Mouse (Mus musculus) MEL (cell line): ENCODE measurements around the gene Icam1. TPM values are rescaled to one million over a fixed set of nuclear protein-coding genes. Genes with fewer than 3 reads are reported as not detected.

ENCODE experiments used
- DNase-seq: peaks from one replicate; pipeline ENCODE4 v3.0.0; 2011; ENCODE audit warnings: low read depth, low spot score
- H3K27ac ChIP-seq: 2 replicates; pipeline ENCODE4 v1.5.1; 2012; ENCODE audit warnings: low read depth, mild to moderate bottlenecking, control low read depth, low read length, moderate library complexity; ENCODE audit not compliant: control insufficient read depth
- H3K27me3 ChIP-seq, 2 experiments: fragments of 150-350 bp in 1 of 2; sonication (generic) in 1 of 2; 2 replicates each; pipeline ENCODE4 v1.6.1; 2012; ENCODE audit warnings: low read length in 2 of 2, mild to moderate bottlenecking in 2 of 2, improper control_type of control experiment in 1 of 2, moderate library complexity in 1 of 2; ENCODE audit not compliant: insufficient read depth in 2 of 2, control insufficient read depth in 1 of 2
- H3K36me3 ChIP-seq, 2 experiments: 2 replicates each; pipeline ENCODE4 v1.6.1; 2012 to 2014; ENCODE audit warnings: low read length in 2 of 2, improper control_type of control experiment in 1 of 2, inconsistent platforms in 1 of 2, mild to moderate bottlenecking in 1 of 2; ENCODE audit not compliant: insufficient read depth in 2 of 2, control insufficient read depth in 1 of 2
- H3K4me1 ChIP-seq, 2 experiments: fragments of 150-350 bp in 1 of 2; sonication (generic) in 1 of 2; 2 replicates each; pipeline ENCODE4 v1.6.1; 2012; ENCODE audit warnings: low read length in 2 of 2, improper control_type of control experiment in 1 of 2, mild to moderate bottlenecking in 1 of 2; ENCODE audit not compliant: insufficient read depth in 2 of 2, control insufficient read depth in 1 of 2
- H3K4me3 ChIP-seq, 2 experiments: fragments of 150-350 bp in 1 of 2; sonication (generic) in 1 of 2; 2 replicates each; pipeline ENCODE4 v1.5.1; 2012; ENCODE audit warnings: low read depth in 2 of 2, low read length in 2 of 2, mild to moderate bottlenecking in 2 of 2, moderate library complexity in 2 of 2, control low read depth in 1 of 2, improper control_type of control experiment in 1 of 2; ENCODE audit not compliant: control insufficient read depth in 1 of 2, insufficient read depth in 1 of 2
- H3K79me2 ChIP-seq: 2 replicates; pipeline ENCODE4 v1.6.1; 2012; ENCODE audit warnings: mild to moderate bottlenecking, low read length, moderate library complexity; ENCODE audit not compliant: control insufficient read depth, poor library complexity, insufficient read depth
- H3K9ac ChIP-seq: 2 replicates; pipeline ENCODE4 v1.6.1; 2012; ENCODE audit warnings: low read depth, mild to moderate bottlenecking, control low read depth, low read length, moderate library complexity; ENCODE audit not compliant: control insufficient read depth, poor library complexity, severe bottlenecking
- H3K9me3 ChIP-seq: fragments of 150-350 bp; sonication (generic); replicated peaks from 2 replicates; pipeline ENCODE4 v1.6.1; 2012; ENCODE audit warnings: mild to moderate bottlenecking, low read length, improper control_type of control experiment, moderate library complexity; ENCODE audit not compliant: insufficient read depth
- BHLHE40 ChIP-seq: IDR thresholded peaks from 2 replicates; pipeline ENCODE4 v1.6.1; 2012; ENCODE audit warnings: low read depth, mild to moderate bottlenecking, inconsistent platforms, low read length, improper control_type of control experiment, borderline replicate concordance
- CHD2 ChIP-seq: IDR thresholded peaks from 2 replicates; pipeline ENCODE4 v1.6.1; 2011; ENCODE audit warnings: low read length, improper control_type of control experiment
- CTCF ChIP-seq, 3 experiments: IDR thresholded peaks in 2 of 3; conservative IDR thresholded peaks in 1 of 3; 2 replicates each; pipeline ENCODE4 v1.5.1; 2011 to 2012; ENCODE audit warnings: low read length in 3 of 3, low read depth in 2 of 3, mild to moderate bottlenecking in 2 of 3, improper control_type of control experiment in 1 of 3, inconsistent platforms in 1 of 3, mixed read lengths in 1 of 3, moderate library complexity in 1 of 3; ENCODE audit not compliant: control insufficient read depth in 1 of 3, insufficient read depth in 1 of 3, poor library complexity in 1 of 3, severe bottlenecking in 1 of 3
- E2F4 ChIP-seq: IDR thresholded peaks from 2 replicates; pipeline ENCODE4 v1.6.1; 2011; ENCODE audit warnings: low read depth, low read length, improper control_type of control experiment, borderline replicate concordance
- ETS1 ChIP-seq: IDR thresholded peaks from 2 replicates; pipeline ENCODE4 v1.6.1; 2012; ENCODE audit warnings: low read depth, mild to moderate bottlenecking, inconsistent platforms, low read length, improper control_type of control experiment, moderate library complexity
- GATA1 ChIP-seq: IDR thresholded peaks from 2 replicates; pipeline ENCODE4 v1.6.1; 2011; ENCODE audit warnings: low read depth, low read length, improper control_type of control experiment
- JUND ChIP-seq: IDR thresholded peaks from 2 replicates; pipeline ENCODE4 v1.6.1; 2011; ENCODE audit warnings: low read depth, mild to moderate bottlenecking, improper control_type of control experiment, low read length
- MEF2A ChIP-seq: IDR thresholded peaks from 2 replicates; pipeline ENCODE4 v1.6.1; 2014; ENCODE audit warnings: low read depth, mild to moderate bottlenecking, inconsistent platforms, low read length, improper control_type of control experiment; ENCODE audit not compliant: poor library complexity, insufficient replicate concordance, severe bottlenecking; ENCODE audit errors: extremely low read depth
- MXI1 ChIP-seq: IDR thresholded peaks from 2 replicates; pipeline ENCODE4 v1.6.1; 2011; ENCODE audit warnings: mild to moderate bottlenecking, low read depth, low read length, improper control_type of control experiment
- MYB ChIP-seq: IDR thresholded peaks from 2 replicates; pipeline ENCODE4 v1.6.1; 2011; ENCODE audit warnings: mild to moderate bottlenecking, low read depth, low read length, improper control_type of control experiment
- POLR2A ChIP-seq, 2 experiments: IDR thresholded peaks; 2 replicates each; pipeline ENCODE4 v1.6.1; 2011 to 2012; ENCODE audit warnings: low read length in 2 of 2, mild to moderate bottlenecking in 2 of 2, control low read depth in 1 of 2, improper control_type of control experiment in 1 of 2, low read depth in 1 of 2, moderate library complexity in 1 of 2; ENCODE audit not compliant: control insufficient read depth in 1 of 2, insufficient read depth in 1 of 2, poor library complexity in 1 of 2
- POLR2AphosphoS5 ChIP-seq: IDR thresholded peaks from 2 replicates; pipeline ENCODE4 v1.6.1; 2012; ENCODE audit warnings: low read depth, borderline replicate concordance, mild to moderate bottlenecking, inconsistent platforms, low read length, moderate library complexity, mixed read lengths
- RAD21 ChIP-seq: IDR thresholded peaks from 2 replicates; pipeline ENCODE4 v1.6.1; 2011; ENCODE audit warnings: mild to moderate bottlenecking, low read depth, low read length, improper control_type of control experiment
- SIN3A ChIP-seq: IDR thresholded peaks from 2 replicates; pipeline ENCODE4 v1.6.1; 2012; ENCODE audit warnings: low read length, improper control_type of control experiment, inconsistent platforms
- TAL1 ChIP-seq: IDR thresholded peaks from 2 replicates; pipeline ENCODE4 v1.6.1; 2012; ENCODE audit warnings: mild to moderate bottlenecking, inconsistent platforms, low read length, moderate library complexity, mixed read lengths
- UBTF ChIP-seq: IDR thresholded peaks from 2 replicates; pipeline ENCODE4 v1.6.1; 2012; ENCODE audit warnings: low read depth, mild to moderate bottlenecking, inconsistent platforms, low read length, improper control_type of control experiment, moderate library complexity, borderline replicate concordance; ENCODE audit not compliant: insufficient read depth
- USF1 ChIP-seq: IDR thresholded peaks from 2 replicates; pipeline ENCODE4 v1.6.1; 2014; ENCODE audit warnings: low read depth, mild to moderate bottlenecking, inconsistent platforms, low read length, improper control_type of control experiment, moderate library complexity
- USF2 ChIP-seq, 2 experiments: IDR thresholded peaks; 2 replicates each; pipeline ENCODE4 v1.6.1; 2011 to 2012; ENCODE audit warnings: improper control_type of control experiment in 2 of 2, low read length in 2 of 2, borderline replicate concordance in 1 of 2, inconsistent platforms in 1 of 2, low read depth in 1 of 2, mild to moderate bottlenecking in 1 of 2; ENCODE audit not compliant: insufficient read depth in 1 of 2
- ZC3H11A ChIP-seq: IDR thresholded peaks from 2 replicates; pipeline ENCODE4 v1.6.1; 2012; ENCODE audit warnings: low read depth, mild to moderate bottlenecking, inconsistent platforms, low read length, improper control_type of control experiment
- ZNF384 ChIP-seq: IDR thresholded peaks from 2 replicates; pipeline ENCODE4 v1.6.1; 2012; ENCODE audit warnings: low read depth, mild to moderate bottlenecking, inconsistent platforms, low read length, improper control_type of control experiment
- polyA plus RNA-seq, 2 experiments: library from polyadenylated mRNA; stranded (reverse) in 1 of 2; unstranded in 1 of 2; fragments of >175 nt in 1 of 2; fragments of >200 nt in 1 of 2; gene quantifications; 2 replicates each; pipeline versions ENCODE4 v1.2.1 to v1.2.4; 2012; ENCODE audit warnings: low replicate concordance in 2 of 2, low read depth in 1 of 2; ENCODE audit not compliant: insufficient read length in 2 of 2, insufficient read depth in 1 of 2, missing spikeins in 1 of 2
- total RNA-seq: library from RNA; depleted of rRNA; stranded (reverse); fragments of 300-350 nt; gene quantifications from 2 replicates; pipeline ENCODE4 v1.2.3, GENCODE M21; 2012

Icam1 gene
- total and polyA plus RNA-seq, 3 experiments, result 26.0 to 31.0 TPM; not detected in 1

GRCm38 (mm10) chr9:20995069-20995468, 20.7 kb upstream of the Icam1 start:
- DNase-seq, result no peak
- no peak overlapping the region for H3K27ac ChIP-seq
- no peaks in the 10 kb centered on the region for H3K27me3 ChIP-seq
- no peak overlapping the region for H3K4me3 ChIP-seq
- H3K4me1 ChIP-seq, result peaks cover 5 to 9% of the 10 kb centered on the region in 2 experiments; a peak in 3 of 4 replicates
- TF ChIP-seq BHLHE40 (no peak), MXI1 (no peak), JUND (no peak), TAL1 (no peak), POLR2AphosphoS5 (no peak), SIN3A (no peak), UBTF (no peak), GATA1 (no peak), MEF2A (no peak), POLR2A (IDR thresholded peaks at IDR 0.05; ENCODE audit: control insufficient read depth in 1 of 2, insufficient read depth in 1 of 2, low read depth in 1 of 2, low read length in 2 of 2, poor library complexity in 1 of 2) (no peak), USF2 (IDR thresholded peaks at IDR 0.05; ENCODE audit: borderline replicate concordance in 1 of 2, insufficient read depth in 1 of 2, low read depth in 1 of 2, low read length in 2 of 2) (no peak), CHD2 (no peak), CTCF (IDR thresholded peaks at IDR 0.05 in 2 of 3, conservative IDR thresholded peaks at IDR 0.05 in 1 of 3; ENCODE audit: control insufficient read depth in 1 of 3, insufficient read depth in 1 of 3, low read depth in 2 of 3, low read length in 3 of 3, poor library complexity in 1 of 3, severe bottlenecking in 1 of 3) (no peak), MYB (no peak), ETS1 (no peak), E2F4 (no peak)
- H3K36me3 ChIP-seq, result peaks cover 0 to 12% of the 10 kb centered on the region in 2 experiments; a peak in 2 of 4 replicates
- no peak overlapping the region for H3K9ac ChIP-seq
- H3K9me3 ChIP-seq, result no peaks in the 10 kb centered on the region
- H3K79me2 ChIP-seq, result no peaks in the 10 kb centered on the region

GRCm38 (mm10) chr9:20997065-20997464, 18.7 kb upstream of the Icam1 start:
- DNase-seq, result peak; percentile 81
- no peaks in the 10 kb centered on the region for H3K27me3 ChIP-seq
- H3K27ac ChIP-seq, result no peak overlapping the region
- H3K4me3 ChIP-seq, result no peak overlapping the region
- peaks cover 0 to 18% of the 10 kb centered on the region in 2 experiments; a peak in 2 of 4 replicates for H3K36me3 ChIP-seq
- H3K9me3 ChIP-seq, result no peaks in the 10 kb centered on the region
- no peaks in the 10 kb centered on the region for H3K79me2 ChIP-seq
- H3K9ac ChIP-seq, result no peak overlapping the region
- TF ChIP-seq MYB, result no peak
- no peak for TF ChIP-seq POLR2AphosphoS5
- TF ChIP-seq ZNF384, result no peak
- TF ChIP-seq USF1, result no peak
- no peak for TF ChIP-seq BHLHE40
- no peak for TF ChIP-seq RAD21
- TF ChIP-seq E2F4, result no peak
- TF ChIP-seq MEF2A, result no peak
- TF ChIP-seq TAL1, result no peak
- no peak for TF ChIP-seq ZC3H11A
- TF ChIP-seq CHD2, result no peak
- peaks cover 8 to 13% of the 10 kb centered on the region in 2 experiments for H3K4me1 ChIP-seq
